Mouse (Mus musculus): ENCODE results near the gene Mocs1. TPM values are rescaled to one million over a fixed set of nuclear protein-coding genes. Genes with fewer than 3 reads are reported as not detected.

The Mocs1 gene
- polyA plus RNA-seq (2014; fragmentation: Illumina TruSeq; extraction: RNeasy Lipid Tissue Mini Kit (QIAGEN cat#74804); ENCODE audit: low replicate concordance) = 3.6 TPM

DNA sequence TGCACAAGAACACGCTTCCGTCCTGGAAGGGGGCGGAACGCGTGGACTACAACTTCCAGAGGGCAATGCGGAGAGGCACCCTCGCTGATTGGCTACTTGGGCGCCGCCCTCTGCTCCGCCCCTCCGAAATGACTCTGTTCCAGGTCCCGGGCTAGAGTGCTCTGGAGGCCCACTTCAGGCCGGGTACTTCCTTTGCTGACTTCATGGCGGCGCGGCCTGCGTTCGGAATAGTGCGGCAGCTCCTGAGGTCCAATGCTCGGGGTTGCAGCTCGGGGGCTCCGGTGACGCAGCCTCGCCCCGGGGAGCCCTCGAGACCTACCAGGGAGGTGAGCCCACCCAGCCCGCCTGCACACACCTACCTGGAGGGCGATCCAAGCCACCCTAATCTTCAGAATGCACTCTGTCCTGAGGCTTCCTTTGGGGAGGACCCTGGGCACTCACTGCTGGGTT, at the start of gene Mocs1:
Gene Mocs1 (plus strand): TSS at position 124 of the 450 bp plus-strand sequence.

Other genes starting within 250 kb of the Mocs1 start
- 0.78 TPM for gene Daam2, start 136.0 kb downstream of the Mocs1 start, polyA plus RNA-seq (2014; fragmentation: Illumina TruSeq; extraction: RNeasy Lipid Tissue Mini Kit (QIAGEN cat#74804); ENCODE audit: low replicate concordance)
- gene Kif6, start 186.8 kb downstream of the Mocs1 start, polyA plus RNA-seq (2014; fragmentation: Illumina TruSeq; extraction: RNeasy Lipid Tissue Mini Kit (QIAGEN cat#74804); ENCODE audit: low replicate concordance) = not detected